Mouse (Mus musculus) MEL (cell line): ENCODE data around the gene Mettl7b. TPM values are rescaled to one million over a fixed set of nuclear protein-coding genes. Genes with fewer than 3 reads are reported as not detected.

Experiments used
- DNase-seq: peaks from one replicate; pipeline ENCODE4 v3.0.0; 2011; ENCODE audit warnings: low read depth, low spot score
- H3K27ac ChIP-seq: 2 replicates; pipeline ENCODE4 v1.5.1; 2012; ENCODE audit warnings: low read depth, mild to moderate bottlenecking, control low read depth, low read length, moderate library complexity; ENCODE audit not compliant: control insufficient read depth
- H3K27me3 ChIP-seq, 2 experiments: fragments of 150-350 bp in 1 of 2; sonication (generic) in 1 of 2; 2 replicates each; pipeline ENCODE4 v1.6.1; 2012; ENCODE audit warnings: low read length in 2 of 2, mild to moderate bottlenecking in 2 of 2, improper control_type of control experiment in 1 of 2, moderate library complexity in 1 of 2; ENCODE audit not compliant: insufficient read depth in 2 of 2, control insufficient read depth in 1 of 2
- H3K36me3 ChIP-seq, 2 experiments: 2 replicates each; pipeline ENCODE4 v1.6.1; 2012 to 2014; ENCODE audit warnings: low read length in 2 of 2, improper control_type of control experiment in 1 of 2, inconsistent platforms in 1 of 2, mild to moderate bottlenecking in 1 of 2; ENCODE audit not compliant: insufficient read depth in 2 of 2, control insufficient read depth in 1 of 2
- H3K4me1 ChIP-seq, 2 experiments: fragments of 150-350 bp in 1 of 2; sonication (generic) in 1 of 2; 2 replicates each; pipeline ENCODE4 v1.6.1; 2012; ENCODE audit warnings: low read length in 2 of 2, improper control_type of control experiment in 1 of 2, mild to moderate bottlenecking in 1 of 2; ENCODE audit not compliant: insufficient read depth in 2 of 2, control insufficient read depth in 1 of 2
- H3K4me3 ChIP-seq, 2 experiments: fragments of 150-350 bp in 1 of 2; sonication (generic) in 1 of 2; 2 replicates each; pipeline ENCODE4 v1.5.1; 2012; ENCODE audit warnings: low read depth in 2 of 2, low read length in 2 of 2, mild to moderate bottlenecking in 2 of 2, moderate library complexity in 2 of 2, control low read depth in 1 of 2, improper control_type of control experiment in 1 of 2; ENCODE audit not compliant: control insufficient read depth in 1 of 2, insufficient read depth in 1 of 2
- H3K79me2 ChIP-seq: 2 replicates; pipeline ENCODE4 v1.6.1; 2012; ENCODE audit warnings: mild to moderate bottlenecking, low read length, moderate library complexity; ENCODE audit not compliant: control insufficient read depth, poor library complexity, insufficient read depth
- H3K9ac ChIP-seq: 2 replicates; pipeline ENCODE4 v1.6.1; 2012; ENCODE audit warnings: low read depth, mild to moderate bottlenecking, control low read depth, low read length, moderate library complexity; ENCODE audit not compliant: control insufficient read depth, poor library complexity, severe bottlenecking
- H3K9me3 ChIP-seq: fragments of 150-350 bp; sonication (generic); replicated peaks from 2 replicates; pipeline ENCODE4 v1.6.1; 2012; ENCODE audit warnings: mild to moderate bottlenecking, low read length, improper control_type of control experiment, moderate library complexity; ENCODE audit not compliant: insufficient read depth
- EP300 ChIP-seq, 2 experiments: IDR thresholded peaks; 2 replicates each; pipeline ENCODE4 v1.6.1; 2011; ENCODE audit warnings: improper control_type of control experiment in 2 of 2, low read length in 2 of 2, low read depth in 1 of 2, mild to moderate bottlenecking in 1 of 2
- ETS1 ChIP-seq: IDR thresholded peaks from 2 replicates; pipeline ENCODE4 v1.6.1; 2012; ENCODE audit warnings: low read depth, mild to moderate bottlenecking, inconsistent platforms, low read length, improper control_type of control experiment, moderate library complexity
- GABPA ChIP-seq: IDR thresholded peaks from 2 replicates; pipeline ENCODE4 v1.6.1; 2012; ENCODE audit warnings: low read depth, mild to moderate bottlenecking, inconsistent platforms, low read length, improper control_type of control experiment, moderate library complexity
- HCFC1 ChIP-seq: IDR thresholded peaks from 2 replicates; pipeline ENCODE4 v1.6.1; 2012; ENCODE audit warnings: low read depth, mild to moderate bottlenecking, inconsistent platforms, low read length, improper control_type of control experiment, moderate library complexity
- MAFK ChIP-seq: IDR thresholded peaks from 2 replicates; pipeline ENCODE4 v1.6.1; 2011; ENCODE audit warnings: low read depth, mild to moderate bottlenecking, low read length, improper control_type of control experiment, borderline replicate concordance
- MAX ChIP-seq: IDR thresholded peaks from 2 replicates; pipeline ENCODE4 v1.6.1; 2011; ENCODE audit warnings: low read length, improper control_type of control experiment
- MEF2A ChIP-seq: IDR thresholded peaks from 2 replicates; pipeline ENCODE4 v1.6.1; 2014; ENCODE audit warnings: low read depth, mild to moderate bottlenecking, inconsistent platforms, low read length, improper control_type of control experiment; ENCODE audit not compliant: poor library complexity, insufficient replicate concordance, severe bottlenecking; ENCODE audit errors: extremely low read depth
- MXI1 ChIP-seq: IDR thresholded peaks from 2 replicates; pipeline ENCODE4 v1.6.1; 2011; ENCODE audit warnings: mild to moderate bottlenecking, low read depth, low read length, improper control_type of control experiment
- MYB ChIP-seq: IDR thresholded peaks from 2 replicates; pipeline ENCODE4 v1.6.1; 2011; ENCODE audit warnings: mild to moderate bottlenecking, low read depth, low read length, improper control_type of control experiment
- NRF1 ChIP-seq: IDR thresholded peaks from 2 replicates; pipeline ENCODE4 v1.6.1; 2014; ENCODE audit warnings: low read depth, mild to moderate bottlenecking, inconsistent platforms, low read length, improper control_type of control experiment, moderate library complexity; ENCODE audit not compliant: poor library complexity, insufficient read depth, severe bottlenecking
- POLR2AphosphoS2 ChIP-seq: IDR thresholded peaks from 2 replicates; pipeline ENCODE4 v1.6.1; 2011; ENCODE audit warnings: low read length, improper control_type of control experiment
- POLR2AphosphoS5 ChIP-seq: IDR thresholded peaks from 2 replicates; pipeline ENCODE4 v1.6.1; 2012; ENCODE audit warnings: low read depth, borderline replicate concordance, mild to moderate bottlenecking, inconsistent platforms, low read length, moderate library complexity, mixed read lengths
- RAD21 ChIP-seq: IDR thresholded peaks from 2 replicates; pipeline ENCODE4 v1.6.1; 2011; ENCODE audit warnings: mild to moderate bottlenecking, low read depth, low read length, improper control_type of control experiment
- SIN3A ChIP-seq: IDR thresholded peaks from 2 replicates; pipeline ENCODE4 v1.6.1; 2012; ENCODE audit warnings: low read length, improper control_type of control experiment, inconsistent platforms
- SMC3 ChIP-seq: IDR thresholded peaks from 2 replicates; pipeline ENCODE4 v1.6.1; 2011; ENCODE audit warnings: low read depth, low read length, improper control_type of control experiment
- TAL1 ChIP-seq: IDR thresholded peaks from 2 replicates; pipeline ENCODE4 v1.6.1; 2012; ENCODE audit warnings: mild to moderate bottlenecking, inconsistent platforms, low read length, moderate library complexity, mixed read lengths
- TCF12 ChIP-seq: IDR thresholded peaks from 2 replicates; pipeline ENCODE4 v1.6.1; 2014; ENCODE audit warnings: low read depth, mild to moderate bottlenecking, inconsistent platforms, low read length, improper control_type of control experiment, moderate library complexity
- UBTF ChIP-seq: IDR thresholded peaks from 2 replicates; pipeline ENCODE4 v1.6.1; 2012; ENCODE audit warnings: low read depth, mild to moderate bottlenecking, inconsistent platforms, low read length, improper control_type of control experiment, moderate library complexity, borderline replicate concordance; ENCODE audit not compliant: insufficient read depth
- USF1 ChIP-seq: IDR thresholded peaks from 2 replicates; pipeline ENCODE4 v1.6.1; 2014; ENCODE audit warnings: low read depth, mild to moderate bottlenecking, inconsistent platforms, low read length, improper control_type of control experiment, moderate library complexity
- USF2 ChIP-seq, 2 experiments: IDR thresholded peaks; 2 replicates each; pipeline ENCODE4 v1.6.1; 2011 to 2012; ENCODE audit warnings: improper control_type of control experiment in 2 of 2, low read length in 2 of 2, borderline replicate concordance in 1 of 2, inconsistent platforms in 1 of 2, low read depth in 1 of 2, mild to moderate bottlenecking in 1 of 2; ENCODE audit not compliant: insufficient read depth in 1 of 2
- ZC3H11A ChIP-seq: IDR thresholded peaks from 2 replicates; pipeline ENCODE4 v1.6.1; 2012; ENCODE audit warnings: low read depth, mild to moderate bottlenecking, inconsistent platforms, low read length, improper control_type of control experiment
- ZKSCAN1 ChIP-seq: IDR thresholded peaks from 2 replicates; pipeline ENCODE4 v1.6.1; 2012; ENCODE audit warnings: low read depth, mild to moderate bottlenecking, inconsistent platforms, low read length, improper control_type of control experiment, moderate library complexity
- ZNF384 ChIP-seq: IDR thresholded peaks from 2 replicates; pipeline ENCODE4 v1.6.1; 2012; ENCODE audit warnings: low read depth, mild to moderate bottlenecking, inconsistent platforms, low read length, improper control_type of control experiment
- polyA plus RNA-seq, 2 experiments: library from polyadenylated mRNA; stranded (reverse) in 1 of 2; unstranded in 1 of 2; fragments of >175 nt in 1 of 2; fragments of >200 nt in 1 of 2; gene quantifications; 2 replicates each; pipeline versions ENCODE4 v1.2.1 to v1.2.4; 2012; ENCODE audit warnings: low replicate concordance in 2 of 2, low read depth in 1 of 2; ENCODE audit not compliant: insufficient read length in 2 of 2, insufficient read depth in 1 of 2, missing spikeins in 1 of 2
- total RNA-seq: library from RNA; depleted of rRNA; stranded (reverse); fragments of 300-350 nt; gene quantifications from 2 replicates; pipeline ENCODE4 v1.2.3, GENCODE M21; 2012

Gene Mettl7b
- total and polyA plus RNA-seq, 3 experiments: not detected

- peak; percentile 84 for TF ChIP-seq SMC3
These were observed 47.6 kb downstream of the Mettl7b start (continued) for GRCm38 (mm10) chr10:128913219-128913618.

- H3K9me3 ChIP-seq: no peaks in the 10 kb centered on the region
- no peak overlapping the region for H3K27ac ChIP-seq
- no peak overlapping the region for H3K9ac ChIP-seq
- no peaks in the 10 kb centered on the region for H3K36me3 ChIP-seq
- peaks cover 0 to 1% of the 10 kb centered on the region in 2 experiments; a peak in 2 of 4 replicates for H3K27me3 ChIP-seq
- no peak overlapping the region for H3K4me3 ChIP-seq
- TF ChIP-seq TAL1 (no peak), RAD21 (no peak), MYB (no peak)
- DNase-seq: no peak
- no peaks in the 10 kb centered on the region for H3K79me2 ChIP-seq
- H3K4me1 ChIP-seq: no peaks in the 10 kb centered on the region
These were observed 48.0 kb downstream of the Mettl7b start for GRCm38 (mm10) chr10:128912791-128913190.

- H3K4me3 ChIP-seq: no peak overlapping the region
- no peaks in the 10 kb centered on the region for H3K9me3 ChIP-seq
- no peaks in the 10 kb centered on the region for H3K36me3 ChIP-seq
- H3K79me2 ChIP-seq: no peaks in the 10 kb centered on the region
- H3K9ac ChIP-seq: no peak overlapping the region
- H3K4me1 ChIP-seq: no peaks in the 10 kb centered on the region
- no peak overlapping the region for H3K27ac ChIP-seq
- TF ChIP-seq NRF1: no peak
- no peak for TF ChIP-seq ZNF384
- TF ChIP-seq ZC3H11A: no peak
- no peak for TF ChIP-seq HCFC1
- TF ChIP-seq USF1: no peak
- no peak for TF ChIP-seq MAX
- no peak for TF ChIP-seq MXI1
- no peak for TF ChIP-seq GABPA
- TF ChIP-seq TCF12: no peak
- peaks cover 0 to 1% of the 10 kb centered on the region in 2 experiments; a peak in 2 of 4 replicates for H3K27me3 ChIP-seq
- no peak for DNase-seq
These were observed 48.5 kb downstream of the Mettl7b start for GRCm38 (mm10) chr10:128912268-128912667.

- H3K79me2 ChIP-seq: no peaks in the 10 kb centered on the region
- no peak for DNase-seq
- H3K9ac ChIP-seq: no peak overlapping the region
- H3K4me3 ChIP-seq: no peak overlapping the region
- no peaks in the 10 kb centered on the region for H3K9me3 ChIP-seq
- H3K27me3 ChIP-seq: peaks cover 0 to 1% of the 10 kb centered on the region in 2 experiments; a peak in 2 of 4 replicates
- H3K4me1 ChIP-seq: no peaks in the 10 kb centered on the region
- H3K36me3 ChIP-seq: no peaks in the 10 kb centered on the region
- H3K27ac ChIP-seq: no peak overlapping the region
- TF ChIP-seq MAX (no peak), SIN3A (no peak), USF2 (IDR thresholded peaks at IDR 0.05; ENCODE audit: borderline replicate concordance in 1 of 2, insufficient read depth in 1 of 2, low read depth in 1 of 2, low read length in 2 of 2) (no peak), TCF12 (no peak), UBTF (no peak), RAD21 (no peak), ETS1 (no peak), SMC3 (no peak), MEF2A (no peak), EP300 (IDR thresholded peaks at IDR 0.05; ENCODE audit: low read depth in 1 of 2, low read length in 2 of 2) (no peak), POLR2AphosphoS2 (no peak), MAFK (no peak), POLR2AphosphoS5 (no peak), NRF1 (no peak), ZKSCAN1 (no peak)
These were observed 49.4 kb downstream of the Mettl7b start for GRCm38 (mm10) chr10:128911430-128911829.
